Mouse (Mus musculus) brown adipose tissue, adult 24 weeks (tissue): ENCODE data around the gene Ermard. TPM values are rescaled to one million over a fixed set of nuclear protein-coding genes. Genes with fewer than 3 reads are reported as not detected.

ENCODE experiments used
- H3K27ac ChIP-seq: fragments of 200-500 bp; replicated peaks from 2 replicates; pipeline ENCODE4 v1.5.1; 2012; ENCODE audit warnings: low read depth, mild to moderate bottlenecking, low read length
- H3K4me1 ChIP-seq: fragments of 200-500 bp; 2 replicates; pipeline ENCODE4 v1.6.1; 2012; ENCODE audit warnings: low read length, mixed read lengths; ENCODE audit not compliant: control insufficient read depth, insufficient read depth, insufficient read length
- H3K4me3 ChIP-seq: fragments of 200-500 bp; 2 replicates; pipeline ENCODE4 v1.5.1; 2012; ENCODE audit warnings: low read depth, mild to moderate bottlenecking, low read length, moderate library complexity; ENCODE audit not compliant: insufficient read depth
- polyA plus RNA-seq: library from polyadenylated mRNA; stranded (reverse); fragments of >200 nt; gene quantifications from 2 replicates; pipeline ENCODE4 v1.2.4, GENCODE M21; 2012; ENCODE audit not compliant: missing spikeins, insufficient read depth, insufficient read length

Ermard gene
- polyA plus RNA-seq, 1 experiment: 27.6 TPM

GRCm38 (mm10) chr17:15084226-15084848 is 43.3 kb downstream of the Ermard start:
- Histone ChIP-seq H3K4me1 (no peaks in the 10 kb centered on the region), H3K27ac (no peak overlapping the region)

GRCm38 (mm10) chr17:15085006-15085405 is 44.0 kb downstream of the Ermard start:
- Histone ChIP-seq H3K27ac (no peak overlapping the region), H3K4me1 (no peaks in the 10 kb centered on the region), H3K4me3 (no peak overlapping the region)

More at GRCm38 (mm10) chr17:15084226-15084848, 43.3 kb downstream of the Ermard start:
- no peak overlapping the region for H3K4me3 ChIP-seq

- Histone ChIP-seq H3K4me3 (no peak overlapping the region), H3K27ac (no peak overlapping the region), H3K4me1 (no peaks in the 10 kb centered on the region)
Measured at GRCm38 (mm10) chr17:15088166-15088565, 47.2 kb downstream of the Ermard start.

GRCm38 (mm10) chr17:15088591-15089001 is 47.6 kb downstream of the Ermard start:
- Histone ChIP-seq H3K27ac (no peak overlapping the region), H3K4me3 (no peak overlapping the region), H3K4me1 (no peaks in the 10 kb centered on the region)

GRCm38 (mm10) chr17:15091739-15092138 is 50.7 kb downstream of the Ermard start:
- no peak overlapping the region for H3K27ac ChIP-seq
- H3K4me1 ChIP-seq: peaks cover under 1% of the 10 kb centered on the region; the same call in 1 of the 2 replicates
- H3K4me3 ChIP-seq: no peak overlapping the region

- Histone ChIP-seq H3K27ac (no peak overlapping the region), H3K4me1 (peaks cover 2% of the 10 kb centered on the region; the same call in 1 of the 2 replicates)
Measured at GRCm38 (mm10) chr17:15093523-15093922, 52.5 kb downstream of the Ermard start.

GRCm38 (mm10) chr17:15096853-15097252 is 55.8 kb downstream of the Ermard start:
- H3K27ac ChIP-seq: no peak overlapping the region
- H3K4me1 ChIP-seq: peaks cover 2% of the 10 kb centered on the region; the same call in 1 of the 2 replicates
- H3K4me3 ChIP-seq: no peak overlapping the region

More at GRCm38 (mm10) chr17:15093523-15093922, 52.5 kb downstream of the Ermard start:
- no peak overlapping the region for H3K4me3 ChIP-seq

- Histone ChIP-seq H3K27ac (no peak overlapping the region), H3K4me1 (peaks cover 2% of the 10 kb centered on the region; the same call in 1 of the 2 replicates), H3K4me3 (no peak overlapping the region)
Measured at GRCm38 (mm10) chr17:15098677-15099076, 57.7 kb downstream of the Ermard start.

- no peak overlapping the region for H3K27ac ChIP-seq
- peaks cover 2% of the 10 kb centered on the region; the same call in 1 of the 2 replicates for H3K4me1 ChIP-seq
- H3K4me3 ChIP-seq: no peak overlapping the region
Measured at GRCm38 (mm10) chr17:15101355-15101754, 60.3 kb downstream of the Ermard start.

- H3K4me1 ChIP-seq: no peaks in the 10 kb centered on the region
- no peak overlapping the region for H3K4me3 ChIP-seq
- H3K27ac ChIP-seq: no peak overlapping the region
Measured at GRCm38 (mm10) chr17:15107143-15107649, 66.2 kb downstream of the Ermard start.

- Histone ChIP-seq H3K27ac (no peak overlapping the region), H3K4me3 (no peak overlapping the region), H3K4me1 (no peaks in the 10 kb centered on the region)
Measured at GRCm38 (mm10) chr17:15108473-15109441, 67.7 kb downstream of the Ermard start.

GRCm38 (mm10) chr17:15115550-15115949 is 74.5 kb downstream of the Ermard start:
- H3K4me3 ChIP-seq: no peak overlapping the region
- H3K27ac ChIP-seq: no peak overlapping the region
- no peaks in the 10 kb centered on the region for H3K4me1 ChIP-seq

GRCm38 (mm10) chr17:15120096-15120495 is 79.1 kb downstream of the Ermard start:
- no peaks in the 10 kb centered on the region for H3K4me1 ChIP-seq
- no peak overlapping the region for H3K4me3 ChIP-seq
- no peak overlapping the region for H3K27ac ChIP-seq

- Histone ChIP-seq H3K4me1 (no peaks in the 10 kb centered on the region), H3K27ac (no peak overlapping the region), H3K4me3 (no peak overlapping the region)
Measured at GRCm38 (mm10) chr17:15120569-15120968, 79.6 kb downstream of the Ermard start.

- Histone ChIP-seq H3K27ac (peak overlapping the region; percentile 29), H3K4me1 (peaks cover 12% of the 10 kb centered on the region), H3K4me3 (no peak overlapping the region)
Measured at GRCm38 (mm10) chr17:15129630-15130287, 88.8 kb downstream of the Ermard start.
